Comparison of ENCODE assay signal across 8 mouse cellular contexts in genomic region chr14:121109116-121109504, GRCm38 (mm10).
DNase-seq lines count a peak whose midpoint lies in the region; ATAC-seq lines count a peak whose summit lies in the region.

No protein-coding gene starts in this region.

- ATAC-seq in lung, embryonic 15.5 days (ENCODE audit: borderline replicate concordance, extremely low read depth, low FRiP score, low TSS enrichment) = peak; percentile 19; the same call in 1 of the 2 replicates
- ATAC-seq in limb, embryonic 12.5 days (ENCODE audit: insufficient number of reproducible peaks, insufficient read depth, low FRiP score, low TSS enrichment, low read depth) = peak; percentile 16; the same call in 1 of the 2 replicates
- ATAC-seq in stomach, embryonic 14.5 days (ENCODE audit: insufficient number of reproducible peaks, insufficient read depth, low FRiP score, low read depth) = no peak

- peak; percentile 65 for DNase-seq in embryo, embryonic 10 days (ENCODE audit: low spot score)
- DNase-seq in embryo, embryonic 9.5 days (ENCODE audit: extremely low spot score) = no peak
- DNase-seq in lung, postnatal 10 days = no peak
- no peak for DNase-seq in ovary, postnatal 36 days (ENCODE audit: low spot score)
- no peak for DNase-seq in layer of hippocampus, postnatal 25 days (ENCODE audit: extremely low spot score in 1 of 2, low spot score in 1 of 2)

- H3K9ac ChIP-seq in lung, embryonic 15.5 days = no peak overlapping the region
- H3K9ac ChIP-seq in limb, embryonic 12.5 days (replicated peaks) = peak overlapping the region; percentile 42; the same call in 1 of the 2 replicates
- no peak overlapping the region for H3K9ac ChIP-seq in stomach, embryonic 14.5 days (replicated peaks; ENCODE audit: low read depth, low read length)

- no peaks in the 10 kb centered on the region for H3K9me3 ChIP-seq in lung, embryonic 15.5 days
- H3K9me3 ChIP-seq in limb, embryonic 12.5 days = no peaks in the 10 kb centered on the region
- H3K9me3 ChIP-seq in stomach, embryonic 14.5 days (ENCODE audit: control insufficient read depth, low read depth, low read length) = no peaks in the 10 kb centered on the region

- H3K36me3 ChIP-seq in lung, embryonic 15.5 days = no peaks in the 10 kb centered on the region
- H3K36me3 ChIP-seq in limb, embryonic 12.5 days = peaks cover 14% of the 10 kb centered on the region; the same call in 1 of the 2 replicates
- H3K36me3 ChIP-seq in stomach, embryonic 14.5 days (ENCODE audit: control insufficient read depth, insufficient read depth, low read length) = no peaks in the 10 kb centered on the region; the same call in 1 of the 2 replicates

- peaks cover 55% of the 10 kb centered on the region for H3K4me1 ChIP-seq in lung, embryonic 15.5 days
- peaks cover 82% of the 10 kb centered on the region for H3K4me1 ChIP-seq in limb, embryonic 12.5 days (replicated peaks)
- H3K4me1 ChIP-seq in stomach, embryonic 14.5 days (ENCODE audit: control insufficient read depth, insufficient read depth, low read length) = peaks cover 36% of the 10 kb centered on the region

- no peak overlapping the region; the same call in 1 of the 2 replicates for H3K4me2 ChIP-seq in lung, embryonic 15.5 days
- peak overlapping the region; percentile 44 for H3K4me2 ChIP-seq in limb, embryonic 12.5 days
- peak overlapping the region; percentile 25 for H3K4me2 ChIP-seq in stomach, embryonic 14.5 days (replicated peaks; ENCODE audit: low read depth, low read length)

- H3K27ac ChIP-seq in lung, embryonic 15.5 days = peak overlapping the region; percentile 83
- peak overlapping the region; percentile 97 for H3K27ac ChIP-seq in limb, embryonic 12.5 days
- H3K27ac ChIP-seq in stomach, embryonic 14.5 days (ENCODE audit: low read length) = peak overlapping the region; percentile 91

- no peak overlapping the region for H3K4me3 ChIP-seq in lung, embryonic 15.5 days
- 0 out of 2 replicates have a peak overlapping the region, but pooled peaks have one; percentile 7 for H3K4me3 ChIP-seq in limb, embryonic 12.5 days (replicated peaks)
- H3K4me3 ChIP-seq in stomach, embryonic 14.5 days (ENCODE audit: low read depth, low read length) = no peak overlapping the region

- no peaks in the 10 kb centered on the region for H3K27me3 ChIP-seq in lung, embryonic 15.5 days
- H3K27me3 ChIP-seq in limb, embryonic 12.5 days = no peaks in the 10 kb centered on the region
- H3K27me3 ChIP-seq in stomach, embryonic 14.5 days (ENCODE audit: control insufficient read depth, insufficient read depth, low read length) = no peaks in the 10 kb centered on the region

- WGBS in lung, embryonic 15.5 days = 23% methylated on average over 9 of the region's 9 CpGs
- WGBS in limb, embryonic 12.5 days = 14% methylated on average over 9 of the region's 9 CpGs
- WGBS in stomach, embryonic 14.5 days = 16% methylated on average over 9 of the region's 9 CpGs
